Mouse (Mus musculus): Measurements from ENCODE around the gene Fxr2. TPM values are rescaled to one million over a fixed set of nuclear protein-coding genes. Genes with fewer than 3 reads are reported as not detected.

Gene Fxr2
- total RNA-seq, 2 experiments from 2014 or later: 124 to 131 TPM

Small RNA genes within 50 kb of the gene (microRNA-seq; reads per million reads assigned to microRNA genes)
- gene Mir1934 (4.0 to 7.0 reads per million in 2 experiments), gene Mir467f (0 reads per million in 2 experiments)

Other genes with a start within 250 kb of the Fxr2 start
- 100 to 1,000 TPM; 100 to 116 TPM for gene Naa38, start 237.5 kb upstream of the Fxr2 start, total RNA-seq (2021)
- gene Cyb5d1, start 237.4 kb upstream of the Fxr2 start, total RNA-seq (2021): 10 to 100 TPM; 40.8 to 43.6 TPM
- 1 to 10 TPM; 2.5 TPM for gene Tmem88, start 234.8 kb upstream of the Fxr2 start, total RNA-seq (2021)
- 10 to 100 TPM; 28.5 to 41.2 TPM for gene Kdm6b, start 219.3 kb upstream of the Fxr2 start, total RNA-seq (2021)
- gene Dnah2, start 83.9 kb upstream of the Fxr2 start, total RNA-seq (2021): 1 to 10 TPM; 3.5 to 8.0 TPM
- 100 to 1,000 TPM; 134 to 139 TPM for gene Efnb3, start 72.8 kb upstream of the Fxr2 start, total RNA-seq (2021)
- gene Wrap53, start 52.7 kb upstream of the Fxr2 start, total RNA-seq (2021): 10 to 100 TPM; 11.7 to 12.5 TPM
- gene Trp53, start 52.6 kb upstream of the Fxr2 start, total RNA-seq (2021): 10 to 100 TPM; 24.3 to 29.8 TPM
- 100 to 1,000 TPM; 394 to 472 TPM for gene Atp1b2, start 27.0 kb upstream of the Fxr2 start, total RNA-seq (2021)
- not detected for gene Shbg, start 15.1 kb upstream of the Fxr2 start, total RNA-seq (2021)
- gene Sat2, start 11.0 kb upstream of the Fxr2 start, total RNA-seq (2021): 10 to 100 TPM; 15.5 to 15.8 TPM
- under 1 TPM in 1 of 2 experiments, not detected in 1; 0.59 TPM for gene Sox15, start 22.3 kb downstream of the Fxr2 start, total RNA-seq (2021)
- 10 to 100 TPM; 61.1 to 63.9 TPM for gene Mpdu1, start 29.7 kb downstream of the Fxr2 start, total RNA-seq (2021)
- gene Cd68, start 33.2 kb downstream of the Fxr2 start, total RNA-seq (2021): 10 to 100 TPM; 15.1 to 15.7 TPM
- 100 to 1,000 TPM; 369 to 381 TPM for gene Eif4a1, start 39.4 kb downstream of the Fxr2 start, total RNA-seq (2021)
- 100 to 1,000 TPM in 1 of 2 experiments, 10 to 100 TPM in 1; 94.3 to 109 TPM for gene Senp3, start 49.1 kb downstream of the Fxr2 start, total RNA-seq (2021)
- gene Tnfsf13, start 52.8 kb downstream of the Fxr2 start, total RNA-seq (2021): 1 to 10 TPM; 1.2 to 1.3 TPM
- 1 to 10 TPM; 7.3 to 8.6 TPM for gene Tnfsf12, start 62.9 kb downstream of the Fxr2 start, total RNA-seq (2021)
- gene Tnfsfm13, start 63.1 kb downstream of the Fxr2 start, total RNA-seq (2021): 1 to 10 TPM; 1.3 to 1.4 TPM
- 10 to 100 TPM; 58.6 to 69.5 TPM for gene Polr2a, start 125.6 kb downstream of the Fxr2 start, total RNA-seq (2021)
- not detected for gene Slc35g3, start 129.0 kb downstream of the Fxr2 start, total RNA-seq (2021)
- gene Zbtb4, start 132.9 kb downstream of the Fxr2 start, total RNA-seq (2021): 100 to 1,000 TPM; 110 to 118 TPM
- 1 to 10 TPM in 1 of 2 experiments, under 1 TPM in 1; 0.79 to 1.1 TPM for gene Chrnb1, start 163.0 kb downstream of the Fxr2 start, total RNA-seq (2021)
- 10 to 100 TPM; 28.3 to 33.3 TPM for gene Fgf11, start 168.9 kb downstream of the Fxr2 start, total RNA-seq (2021)
- gene Tmem102, start 172.6 kb downstream of the Fxr2 start, total RNA-seq (2021): not detected
- not detected for gene Gm39566, start 182.3 kb downstream of the Fxr2 start, total RNA-seq (2021)
- gene Spem2, start 185.5 kb downstream of the Fxr2 start, total RNA-seq (2021): not detected
- under 1 TPM; 0.34 to 0.73 TPM for gene Spem1, start 189.2 kb downstream of the Fxr2 start, total RNA-seq (2021)
- 100 to 1,000 TPM; 192 to 219 TPM for gene Nlgn2, start 204.8 kb downstream of the Fxr2 start, total RNA-seq (2021)
- 100 to 1,000 TPM; 112 to 135 TPM for gene Tmem256, start 205.5 kb downstream of the Fxr2 start, total RNA-seq (2021)
- 10 to 100 TPM; 16.5 to 19.0 TPM for gene Plscr3, start 213.4 kb downstream of the Fxr2 start, total RNA-seq (2021)
- not detected for gene Tnk1, start 225.7 kb downstream of the Fxr2 start, total RNA-seq (2021)
- gene Tmem95, start 245.0 kb downstream of the Fxr2 start, total RNA-seq (2021): not detected
- 1 to 10 TPM; 1.2 to 1.3 TPM for gene Kctd11, start 248.4 kb downstream of the Fxr2 start, total RNA-seq (2021)